ENCODE assay signal across 17 mouse cellular contexts in the genomic region with DNA sequence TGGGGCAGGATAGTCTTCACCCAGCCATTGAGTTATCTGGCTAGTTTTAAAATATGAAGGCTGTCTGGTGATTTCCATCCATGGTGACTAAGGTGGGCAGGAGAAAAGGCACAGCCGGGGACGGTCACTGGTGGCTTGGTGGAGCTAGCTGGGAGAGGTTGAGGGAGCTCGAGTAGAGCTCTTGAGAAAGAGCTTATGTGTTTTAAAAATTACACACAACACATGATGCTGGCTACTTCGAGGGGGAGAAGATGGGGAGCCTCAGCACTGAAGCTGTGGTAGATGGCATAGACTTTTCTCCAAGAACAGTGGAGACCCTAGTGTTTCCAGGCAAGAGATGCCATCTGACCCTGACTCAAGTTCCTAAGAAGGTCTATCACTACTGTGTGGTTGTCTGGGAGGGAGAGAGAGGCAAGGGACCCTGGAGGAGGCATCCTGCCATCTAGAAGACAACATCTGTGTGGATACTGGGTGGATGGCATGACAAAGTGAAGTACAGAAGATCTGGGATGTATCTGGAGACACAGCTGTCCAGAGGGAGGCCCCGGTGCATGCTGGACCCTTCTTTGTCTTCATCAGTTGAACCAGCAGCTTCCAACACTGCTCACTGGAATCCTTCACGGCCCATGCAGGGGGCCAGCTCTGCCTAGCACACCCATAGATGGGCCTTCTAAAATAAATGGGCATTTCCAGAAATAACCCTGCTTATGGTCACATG.
"Had no signal": no experiment of that assay in that cellular context is flagged by ENCODE, and none has a peak within 500 bp of the region (broad histone marks: within the 10 kb centered on the region; RNA-seq: fewer than 3 reads in every experiment).

No protein-coding gene starts in this region.

- H3K36me3 ChIP-seq: liver, embryonic 13.5 days; neural tube, embryonic 12.5 days; neural tube, embryonic 15.5 days had no signal

- H3K4me3 ChIP-seq: layer of hippocampus, adult 2 months; liver, embryonic 13.5 days; neural tube, embryonic 12.5 days; neural tube, embryonic 15.5 days had no signal

- H3K27ac ChIP-seq: kidney, postnatal 0 days; layer of hippocampus, adult 2 months; liver, embryonic 13.5 days; neural tube, embryonic 12.5 days; neural tube, embryonic 15.5 days had no signal

- H3K4me2 ChIP-seq: liver, embryonic 13.5 days; midbrain, embryonic 11.5 days; neural tube, embryonic 12.5 days; neural tube, embryonic 15.5 days had no signal

- H3K9ac ChIP-seq: liver, embryonic 13.5 days; neural tube, embryonic 12.5 days; neural tube, embryonic 15.5 days had no signal

- H3K9me3 ChIP-seq: liver, embryonic 13.5 days; neural tube, embryonic 12.5 days; neural tube, embryonic 15.5 days had no signal

- DNase-seq: kidney, adult 2 months; kidney, postnatal 25 days; layer of hippocampus, adult 9-11 months; liver, embryonic 13.5 days; lung, adult 2 months; lung, postnatal 14 days; lung, postnatal 4 days; midbrain, embryonic 14.5 days; right cerebral cortex, adult 18-20 months; right cerebral cortex, postnatal 14 days; right cerebral cortex, postnatal 4 days had no signal

- ATAC-seq: intestine, postnatal 0 days had no signal
